Mouse (Mus musculus): Measurements from ENCODE around the gene Pnmal1.
"Not testable (repeated sequence)": the region's sequence is repeated elsewhere in the genome, so short reads cannot be mapped to it uniquely, and the experiment has no call there.

Pnmal1 gene

GRCm38 (mm10) chr7:16953776-16954175, 5.7 kb upstream of the Pnmal1 start:
- DNase-seq: not testable (repeated sequence)

DNA sequence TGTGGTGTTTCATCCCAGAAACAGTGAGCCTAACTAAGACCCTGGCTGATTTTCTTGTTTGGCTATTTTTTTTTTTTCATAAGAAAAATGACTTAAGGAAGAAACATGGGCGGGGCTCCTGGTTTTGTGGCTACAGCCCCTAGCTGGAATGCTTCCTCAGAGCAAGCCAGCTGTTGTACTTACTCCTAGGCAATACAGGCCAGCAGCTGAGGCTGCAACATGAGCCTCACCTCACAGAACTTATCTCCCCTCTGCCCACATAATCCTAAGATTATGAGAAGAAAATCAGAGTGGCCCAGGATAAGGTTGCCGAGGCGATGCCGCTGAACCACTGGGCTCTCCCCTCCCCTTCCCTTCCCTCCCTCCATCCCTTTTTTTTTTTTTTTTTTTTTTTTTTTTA, 3.8 kb upstream of the Pnmal1 start:
- no peak for DNase-seq

GRCm38 (mm10) chr7:16956410-16957265, 2.8 kb upstream of the Pnmal1 start:
- no peak for DNase-seq

- DNase-seq: no peak
Measured at GRCm38 (mm10) chr7:16961678-16962077, 2.2 kb downstream of the Pnmal1 start.

DNA sequence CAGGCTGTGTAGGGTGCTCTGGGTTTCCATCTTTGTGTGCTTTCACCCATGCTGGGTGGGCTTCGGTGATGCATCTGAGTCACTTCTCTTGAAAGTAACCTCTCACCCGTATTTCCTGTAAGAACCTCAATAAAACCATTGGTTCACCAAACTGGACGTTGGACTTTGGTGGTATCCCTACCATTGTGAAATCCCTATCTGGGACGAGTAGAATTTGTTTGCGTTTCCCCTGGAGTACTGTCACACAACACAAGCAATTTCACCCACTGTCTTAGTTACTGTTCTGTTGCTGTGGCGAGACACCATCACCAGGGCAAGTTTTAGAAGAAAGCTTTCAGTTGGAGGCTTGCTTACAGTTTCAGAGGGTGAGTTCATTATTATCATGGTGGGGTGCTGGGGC, 8.9 kb downstream of the Pnmal1 start:
- DNase-seq: no peak

DNA sequence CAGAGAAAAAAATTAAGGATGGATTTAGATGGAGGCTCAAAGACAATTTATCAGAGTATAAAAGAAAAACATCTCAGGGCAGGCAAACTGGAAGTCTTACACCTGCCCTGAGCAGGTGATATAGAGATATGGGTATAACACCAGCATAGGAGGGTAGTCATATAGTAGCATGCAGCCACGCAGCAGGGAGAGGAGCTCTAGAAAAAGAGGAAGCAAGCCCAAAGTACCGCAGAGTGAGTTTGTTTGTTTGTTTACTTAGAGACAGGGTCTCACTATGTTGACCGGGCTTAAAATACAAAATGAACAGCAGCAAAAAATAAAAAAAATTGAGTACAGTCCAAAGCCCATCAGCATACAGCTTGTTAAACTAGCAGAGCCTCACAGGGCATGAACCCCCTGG, 11.7 kb downstream of the Pnmal1 start:
- DNase-seq: no peak

- DNase-seq: no peak
Measured at GRCm38 (mm10) chr7:16974018-16974417, 14.5 kb downstream of the Pnmal1 start.

- DNase-seq: no peak
Measured at GRCm38 (mm10) chr7:16976298-16976697, 16.8 kb downstream of the Pnmal1 start.

DNA sequence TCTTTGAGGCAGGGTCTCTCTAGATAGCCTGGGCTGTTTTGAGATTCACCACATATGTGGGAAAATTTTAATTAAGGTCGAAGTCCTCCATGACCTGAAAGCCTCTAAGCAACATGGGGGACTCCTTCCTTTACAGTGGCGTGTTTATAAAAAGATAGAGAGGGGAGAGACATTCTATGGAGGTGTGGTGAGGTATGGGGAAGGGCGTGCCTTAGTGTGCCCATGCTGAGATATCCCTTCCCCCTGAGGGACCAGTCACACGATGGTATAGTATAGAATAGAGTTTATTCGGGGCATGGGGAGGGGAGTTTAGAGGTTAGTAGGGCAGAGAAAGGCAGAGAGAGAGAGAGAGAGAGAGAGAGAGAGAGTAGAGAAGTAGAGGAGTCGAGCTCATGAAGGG, 18.7 kb downstream of the Pnmal1 start:
- DNase-seq: no peak

GRCm38 (mm10) chr7:16978593-16978992, 19.1 kb downstream of the Pnmal1 start:
- no peak for DNase-seq

- DNase-seq: peak; percentile 78 to 86
Measured at GRCm38 (mm10) chr7:16980348-16980747, 20.9 kb downstream of the Pnmal1 start.

DNA sequence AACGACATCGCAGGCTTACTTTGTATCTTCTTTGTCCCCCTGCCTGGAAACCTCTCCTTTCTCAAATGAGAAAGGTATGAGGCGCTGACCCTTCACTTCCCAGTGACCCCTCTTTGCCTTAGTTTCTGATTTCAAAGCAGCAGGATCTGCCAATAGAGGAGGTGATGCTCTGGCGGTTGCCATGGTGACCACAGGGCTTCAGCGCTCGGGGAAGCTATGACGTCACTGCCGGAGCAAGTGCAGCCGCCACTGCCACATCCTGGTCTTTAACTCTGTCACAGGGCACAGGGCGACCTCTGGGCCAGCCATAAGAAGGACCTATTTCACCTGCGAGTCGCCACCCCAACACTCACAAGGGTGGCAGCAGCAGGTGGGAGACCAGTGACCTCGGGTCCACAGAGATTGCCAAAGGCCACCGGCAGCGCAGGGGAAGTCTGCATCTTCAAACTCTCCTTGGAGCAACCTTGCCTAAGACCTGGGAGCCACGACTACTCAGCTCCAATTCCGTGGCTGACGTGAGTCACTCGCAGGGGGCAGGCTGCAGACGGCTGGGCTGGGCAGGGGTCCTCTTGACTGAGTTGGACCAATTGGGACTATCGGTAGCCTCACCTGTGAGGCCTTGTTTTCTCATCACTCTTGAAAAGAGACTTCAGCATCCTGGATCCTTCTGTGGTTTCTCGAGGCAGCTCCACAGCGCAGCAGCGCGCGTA, 23.5 kb downstream of the Pnmal1 start, which contains the start of gene Gm42372:
Gm42372 (plus strand) TSS at position 228 of the 710 bp plus-strand sequence.
- peak; percentile 85 to 91 for DNase-seq

DNA sequence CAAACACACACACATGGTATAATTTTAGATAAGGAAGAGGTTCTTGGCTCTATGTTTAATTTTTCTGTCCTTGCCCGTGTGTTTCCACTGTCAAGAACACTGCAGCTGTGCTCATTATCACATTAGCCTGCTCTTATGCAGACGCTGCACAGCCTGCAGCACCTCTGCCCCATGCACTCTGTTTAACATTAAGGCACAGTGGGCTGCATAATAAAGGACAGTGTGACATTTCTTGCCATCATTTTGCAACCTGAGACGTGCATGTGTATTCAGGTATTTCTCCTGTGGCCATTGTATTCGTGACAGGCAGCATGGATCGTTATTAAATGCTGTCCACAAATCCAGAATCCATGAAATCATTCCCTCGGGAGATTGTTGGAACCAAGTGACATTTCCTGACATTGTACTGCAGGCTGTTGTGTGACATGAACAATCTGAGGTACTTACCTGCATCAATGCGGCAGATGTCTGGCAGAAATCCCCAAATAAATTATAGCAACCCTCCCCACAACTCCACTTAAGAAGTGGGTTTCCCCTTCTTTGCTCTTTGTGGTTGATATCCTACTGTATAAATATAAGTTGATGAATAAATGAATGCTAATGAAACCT, 28.2 kb downstream of the Pnmal1 start:
- DNase-seq: no peak

- no peak for DNase-seq
Measured at GRCm38 (mm10) chr7:16988405-16988804, 28.9 kb downstream of the Pnmal1 start.

DNA sequence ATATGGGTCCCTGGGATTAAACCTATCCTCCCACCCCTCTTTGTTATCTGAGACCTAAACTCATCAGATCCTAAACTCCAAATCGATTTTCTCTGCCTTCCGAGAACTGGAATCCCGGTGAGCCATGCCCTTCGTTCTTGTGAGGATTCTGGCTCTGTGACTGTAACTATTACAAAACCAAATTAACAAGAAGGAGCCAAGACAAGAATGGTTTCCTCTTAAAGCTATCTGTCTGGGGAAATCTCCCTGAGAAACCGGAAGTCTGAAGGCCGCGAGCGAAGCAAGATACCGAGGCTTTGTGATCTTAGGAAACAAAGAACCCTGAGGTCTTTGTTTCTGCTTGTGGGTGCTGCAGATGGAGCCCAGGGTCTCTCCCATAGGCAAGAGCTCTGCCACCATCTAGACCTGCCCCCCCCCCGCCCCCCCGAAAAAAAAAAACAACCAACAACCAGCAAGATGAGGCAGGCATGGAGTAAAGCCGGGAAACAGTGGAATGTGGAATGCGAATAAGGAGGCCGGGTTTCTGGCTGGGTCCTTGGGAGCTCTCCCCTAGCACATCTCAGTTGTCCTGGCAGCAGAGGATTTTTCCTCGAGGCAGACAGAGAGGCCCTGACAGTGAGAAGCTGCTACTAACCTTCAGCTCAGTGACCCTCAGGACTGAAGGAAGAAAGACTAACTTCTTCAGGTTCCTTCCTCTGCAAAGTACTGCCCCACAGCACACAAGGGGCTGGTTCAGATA, 30.7 kb downstream of the Pnmal1 start:
- peak; percentile 37 to 46 for DNase-seq

DNA sequence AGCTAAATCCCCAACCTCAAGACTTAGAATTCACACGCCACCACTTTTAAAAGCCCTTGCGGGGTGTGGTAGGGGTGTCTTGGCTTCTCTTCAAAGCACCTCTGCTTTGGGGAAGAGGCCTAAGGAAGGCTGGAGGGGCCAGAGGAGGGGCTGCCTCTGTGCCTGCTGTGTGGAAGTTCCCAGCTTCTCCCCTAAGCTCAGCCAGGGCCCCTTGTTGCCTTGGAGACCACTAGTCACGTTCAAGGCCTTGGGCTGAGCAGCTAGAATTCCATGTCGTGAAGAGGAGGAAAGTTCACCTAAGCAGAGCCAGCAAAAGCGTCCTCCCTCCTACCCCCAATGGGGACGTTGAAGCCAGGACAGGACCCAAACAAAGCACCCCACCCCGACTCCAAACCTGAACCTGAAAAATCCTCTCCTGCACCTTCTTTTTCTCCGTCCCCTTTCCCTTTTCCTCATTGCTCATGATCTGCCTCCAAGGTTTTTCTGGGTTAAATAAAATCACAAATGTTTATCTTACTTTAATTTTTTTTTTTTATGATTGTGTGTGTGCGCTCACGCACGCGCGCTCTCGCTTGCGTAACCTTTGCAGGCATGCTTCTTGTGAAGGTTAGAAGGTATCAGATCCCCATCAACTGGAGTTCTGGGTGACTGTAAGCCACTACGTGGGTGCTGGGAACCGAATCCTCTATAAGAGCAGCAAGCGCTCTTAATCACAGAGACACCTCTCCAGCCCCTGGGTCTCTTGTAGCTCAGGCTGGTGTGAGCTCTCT, 32.4 kb downstream of the Pnmal1 start:
- no peak for DNase-seq

- DNase-seq: no peak
Measured at GRCm38 (mm10) chr7:16992451-16992807, 33.0 kb downstream of the Pnmal1 start, which contains the start of gene Ccdc8. TSS of gene Ccdc8 (plus strand) at chr7:16992708.

DNA sequence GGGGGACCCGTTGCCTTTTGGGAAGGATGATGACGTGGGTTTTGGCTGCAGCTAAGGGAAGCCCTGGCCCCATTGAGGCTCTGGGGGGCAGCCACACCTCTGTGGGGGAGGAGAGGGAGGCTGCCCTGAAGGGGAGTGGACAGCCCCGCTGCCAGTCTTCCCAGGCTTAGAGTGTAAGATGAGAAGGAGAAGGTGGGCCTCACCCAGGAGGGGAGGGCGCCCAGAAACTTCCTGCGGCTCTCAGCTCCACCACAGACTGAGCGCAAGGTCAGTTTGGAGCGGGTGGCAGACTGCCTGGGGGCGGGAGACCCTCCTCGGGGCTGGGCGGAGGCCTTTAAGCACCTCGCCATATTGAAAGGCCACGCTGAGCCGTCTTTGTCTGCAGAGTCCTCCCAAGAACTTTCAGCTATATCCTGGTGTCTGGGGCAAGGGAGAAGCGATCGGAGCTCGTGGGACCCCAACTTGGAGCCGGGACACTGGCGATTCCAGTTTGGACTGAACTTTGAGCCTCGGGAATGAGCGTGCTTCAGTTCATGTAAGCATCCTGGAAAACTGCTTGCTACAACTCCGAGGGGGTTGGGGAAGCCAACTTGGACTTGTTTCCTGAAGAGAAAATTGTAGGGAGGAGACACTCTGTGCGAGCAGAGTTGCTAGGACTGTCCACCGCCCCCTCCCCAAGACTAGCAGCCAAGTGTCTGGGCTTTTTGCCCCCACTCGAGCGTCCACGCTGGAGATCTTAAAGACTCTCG, 34.3 kb downstream of the Pnmal1 start:
- DNase-seq: no peak

- DNase-seq: no peak
Measured at GRCm38 (mm10) chr7:16994400-16994799, 34.9 kb downstream of the Pnmal1 start.

- no peak for DNase-seq
Measured at GRCm38 (mm10) chr7:16995345-16995744, 35.9 kb downstream of the Pnmal1 start.

GRCm38 (mm10) chr7:16999233-16999632, 39.8 kb downstream of the Pnmal1 start:
- no peak for DNase-seq

Data from thymus, postnatal 36 days (tissue).